Mouse (Mus musculus): ENCODE measurements around the gene Slc1a3.

Gene Slc1a3

GRCm38 (mm10) chr15:8605538-8606188 lies 104.9 kb downstream of the Slc1a3 start:
- DNase-seq (ENCODE audit: low read depth): no peak

- no peak for DNase-seq (ENCODE audit: low read depth)
Measured at GRCm38 (mm10) chr15:8602362-8602761, 108.2 kb downstream of the Slc1a3 start.

GRCm38 (mm10) chr15:8601312-8602146 lies 109.0 kb downstream of the Slc1a3 start:
- DNase-seq (ENCODE audit: low read depth): no peak

- DNase-seq (ENCODE audit: low read depth): no peak
Measured at GRCm38 (mm10) chr15:8596375-8596900, 114.1 kb downstream of the Slc1a3 start.

GRCm38 (mm10) chr15:8595226-8595625 lies 115.3 kb downstream of the Slc1a3 start:
- no peak for DNase-seq (ENCODE audit: low read depth)

- peak; percentile 69 for DNase-seq (ENCODE audit: low read depth)
Measured at GRCm38 (mm10) chr15:8589503-8590116, 121.0 kb downstream of the Slc1a3 start.

GRCm38 (mm10) chr15:8588065-8588464 lies 122.5 kb downstream of the Slc1a3 start:
- no peak for DNase-seq (ENCODE audit: low read depth)

GRCm38 (mm10) chr15:8586822-8587281 lies 123.7 kb downstream of the Slc1a3 start:
- DNase-seq (ENCODE audit: low read depth): no peak
